Mouse (Mus musculus) CH12.LX (cell line): ENCODE measurements at regions not wholly inside any gene's neighbourhood (a gene's known extent, or its start where the extent isn't known, plus 50 kb on each side); places are given as distances from the start of the nearest gene placed in this dataset.

Experiments
- DNase-seq: peaks from one replicate; pipeline ENCODE4 v3.0.0-alpha.2; 2013; ENCODE audit errors: extremely low read depth
- H3K27ac ChIP-seq: 2 replicates; pipeline ENCODE4 v1.5.1; 2012; ENCODE audit warnings: low read depth, mild to moderate bottlenecking, control low read depth, moderate library complexity; ENCODE audit not compliant: insufficient read depth
- H3K27me3 ChIP-seq: replicated peaks from 2 replicates; pipeline ENCODE3; 2012; ENCODE audit warnings: inconsistent platforms
- H3K36me3 ChIP-seq, 2 experiments: replicated peaks in 1 of 2; 2 replicates each; pipeline versions ENCODE3 to v1.6.1; 2012; ENCODE audit warnings: inconsistent platforms in 1 of 2, low read length in 1 of 2, mild to moderate bottlenecking in 1 of 2, mixed read lengths in 1 of 2, moderate library complexity in 1 of 2; ENCODE audit not compliant: control insufficient read depth in 1 of 2, insufficient read depth in 1 of 2
- H3K4me1 ChIP-seq, 2 experiments: 2 replicates each; pipeline ENCODE4 v1.6.1; 2012; ENCODE audit warnings: inconsistent platforms in 1 of 2, moderate library complexity in 1 of 2; ENCODE audit not compliant: insufficient read depth in 2 of 2, control insufficient read depth in 1 of 2
- H3K4me2 ChIP-seq: 2 replicates; pipeline ENCODE4 v1.6.1; 2012; ENCODE audit warnings: low read depth, mild to moderate bottlenecking, control low read depth; ENCODE audit not compliant: poor library complexity, insufficient read depth, severe bottlenecking
- H3K4me3 ChIP-seq, 3 experiments: fragments of 150-350 bp in 1 of 3; sonication (generic) in 1 of 3; replicated peaks in 1 of 3; 2 replicates each; pipeline versions ENCODE3 to v1.5.1; 2011 to 2012; ENCODE audit warnings: low read depth in 2 of 3, low read length in 2 of 3, mild to moderate bottlenecking in 2 of 3, moderate library complexity in 2 of 3, control low read depth in 1 of 3, improper control_type of control experiment in 1 of 3, inconsistent platforms in 1 of 3, mixed read lengths in 1 of 3; ENCODE audit not compliant: poor library complexity in 1 of 3
- H3K79me2 ChIP-seq: replicated peaks from 2 replicates; pipeline ENCODE4 v1.6.1; 2012; ENCODE audit warnings: mild to moderate bottlenecking, moderate library complexity; ENCODE audit not compliant: control insufficient read depth, poor library complexity, insufficient read depth, severe bottlenecking; ENCODE audit errors: extremely low read depth
- H3K9ac ChIP-seq: 2 replicates; pipeline ENCODE4 v1.6.1; 2012; ENCODE audit warnings: low read depth, mild to moderate bottlenecking, control low read depth, moderate library complexity; ENCODE audit not compliant: insufficient read depth
- H3K9me3 ChIP-seq: replicated peaks from 2 replicates; pipeline ENCODE3; 2012; ENCODE audit warnings: low read length, inconsistent platforms, mixed read lengths
- CHD1 ChIP-seq: IDR thresholded peaks from 2 replicates; pipeline ENCODE4 v1.6.1; 2012; ENCODE audit warnings: low read depth, low read length, improper control_type of control experiment, inconsistent platforms
- CHD2 ChIP-seq: IDR thresholded peaks from 2 replicates; pipeline ENCODE4 v1.6.1; 2011; ENCODE audit warnings: low read length, improper control_type of control experiment
- CTCF ChIP-seq, 2 experiments: IDR thresholded peaks in 1 of 2; conservative IDR thresholded peaks in 1 of 2; 2 replicates each; pipeline ENCODE4 v1.5.1; 2011 to 2012; ENCODE audit warnings: low read depth in 2 of 2, low read length in 2 of 2, improper control_type of control experiment in 1 of 2, inconsistent platforms in 1 of 2, mild to moderate bottlenecking in 1 of 2, moderate library complexity in 1 of 2
- E2F4 ChIP-seq: IDR thresholded peaks from 2 replicates; pipeline ENCODE4 v1.6.1; 2011; ENCODE audit warnings: low read depth, low read length, improper control_type of control experiment; ENCODE audit not compliant: insufficient replicate concordance
- ELF1 ChIP-seq: IDR thresholded peaks from 2 replicates; pipeline ENCODE4 v1.6.1; 2014; ENCODE audit warnings: low read depth, mild to moderate bottlenecking, inconsistent platforms, low read length, improper control_type of control experiment
- HCFC1 ChIP-seq: IDR thresholded peaks from 2 replicates; pipeline ENCODE4 v1.6.1; 2012; ENCODE audit warnings: low read depth, mild to moderate bottlenecking, inconsistent platforms, low read length, improper control_type of control experiment
- KAT2A ChIP-seq: IDR thresholded peaks from 2 replicates; pipeline ENCODE4 v1.6.1; 2012; ENCODE audit warnings: low read length, improper control_type of control experiment, inconsistent platforms; ENCODE audit not compliant: insufficient replicate concordance
- MAFK ChIP-seq: IDR thresholded peaks from 2 replicates; pipeline ENCODE4 v1.6.1; 2011; ENCODE audit warnings: low read length, improper control_type of control experiment; ENCODE audit not compliant: insufficient replicate concordance
- MAX ChIP-seq: IDR thresholded peaks from 2 replicates; pipeline ENCODE4 v1.6.1; 2011; ENCODE audit warnings: low read length, improper control_type of control experiment
- MAZ ChIP-seq: IDR thresholded peaks from 2 replicates; pipeline ENCODE4 v1.6.1; 2012; ENCODE audit warnings: low read depth, mild to moderate bottlenecking, inconsistent platforms, low read length, improper control_type of control experiment, moderate library complexity
- MEF2A ChIP-seq: IDR thresholded peaks from 2 replicates; pipeline ENCODE4 v1.6.1; 2014; ENCODE audit warnings: low read depth, mild to moderate bottlenecking, inconsistent platforms, low read length, improper control_type of control experiment, borderline replicate concordance
- MYC ChIP-seq: IDR thresholded peaks from 2 replicates; pipeline ENCODE4 v1.6.1; 2011; ENCODE audit warnings: low read depth, mild to moderate bottlenecking, improper control_type of control experiment, low read length
- NELFE ChIP-seq: IDR thresholded peaks from 2 replicates; pipeline ENCODE4 v1.6.1; 2011; ENCODE audit warnings: low read depth, low read length, improper control_type of control experiment
- RCOR1 ChIP-seq: conservative IDR thresholded peaks from 2 replicates; pipeline ENCODE4 v1.6.1; 2012; ENCODE audit warnings: low read depth, mild to moderate bottlenecking, inconsistent platforms, low read length, improper control_type of control experiment
- SMC3 ChIP-seq: IDR thresholded peaks from 2 replicates; pipeline ENCODE4 v1.6.1; 2011; ENCODE audit warnings: low read depth, low read length, improper control_type of control experiment
- USF1 ChIP-seq: IDR thresholded peaks from 2 replicates; pipeline ENCODE4 v1.6.1; 2014; ENCODE audit warnings: low read depth, mild to moderate bottlenecking, inconsistent platforms, low read length, improper control_type of control experiment
- USF2 ChIP-seq: conservative IDR thresholded peaks from 2 replicates; pipeline ENCODE4 v1.6.1; 2011; ENCODE audit warnings: low read depth, low read length, improper control_type of control experiment
- ZKSCAN1 ChIP-seq: IDR thresholded peaks from 2 replicates; pipeline ENCODE4 v1.6.1; 2012; ENCODE audit warnings: low read depth, inconsistent platforms, low read length, improper control_type of control experiment, borderline replicate concordance
- ZMIZ1 ChIP-seq: IDR thresholded peaks from 2 replicates; pipeline ENCODE4 v1.6.1; 2012; ENCODE audit warnings: low read depth, mild to moderate bottlenecking, inconsistent platforms, low read length, improper control_type of control experiment
- dilution Hi-C: fragments of 300-500 bp; cut with MboI; formaldehyde crosslinking; loops from 2 replicates; pipeline ENCODE4 v1.14.3; 2020; ENCODE audit warnings: low sequenced_read_pairs; ENCODE audit not compliant: extremely low pct_unique_long_range_greater_than_20kb, extremely low pct_ligation_motif_present
- in situ Hi-C: fragments of 300-500 bp; cut with MboI; formaldehyde crosslinking; loops from 3 replicates; pipeline ENCODE4 v1.14.3; 2019; ENCODE audit warnings: low sequenced_read_pairs, low pct_ligation_motif_present, low pct_unique_long_range_greater_than_20kb, mixed read lengths

DNA sequence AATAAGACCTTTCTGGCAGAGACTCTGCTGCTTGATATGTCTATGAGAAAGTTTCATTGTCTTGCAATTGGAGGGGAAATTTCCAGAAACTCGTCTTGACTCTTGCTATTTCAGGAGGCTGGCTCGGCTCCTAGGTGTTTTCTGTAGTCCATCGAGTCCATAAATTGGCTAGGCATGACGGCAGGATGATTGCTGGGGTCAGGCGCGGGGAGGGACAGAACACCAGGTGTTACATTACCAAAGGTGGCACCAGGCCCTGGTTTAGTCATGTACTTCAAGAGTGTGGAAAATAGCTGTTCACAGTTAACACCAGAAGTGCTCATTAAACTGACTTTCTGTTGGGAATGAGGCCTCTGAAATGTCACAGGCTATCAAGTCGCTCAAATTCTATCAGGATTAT lies 151.7 kb downstream of the Tex36 start:
- dilution Hi-C loops, result no loop called here
- in situ Hi-C loops, result no loop called here

DNA sequence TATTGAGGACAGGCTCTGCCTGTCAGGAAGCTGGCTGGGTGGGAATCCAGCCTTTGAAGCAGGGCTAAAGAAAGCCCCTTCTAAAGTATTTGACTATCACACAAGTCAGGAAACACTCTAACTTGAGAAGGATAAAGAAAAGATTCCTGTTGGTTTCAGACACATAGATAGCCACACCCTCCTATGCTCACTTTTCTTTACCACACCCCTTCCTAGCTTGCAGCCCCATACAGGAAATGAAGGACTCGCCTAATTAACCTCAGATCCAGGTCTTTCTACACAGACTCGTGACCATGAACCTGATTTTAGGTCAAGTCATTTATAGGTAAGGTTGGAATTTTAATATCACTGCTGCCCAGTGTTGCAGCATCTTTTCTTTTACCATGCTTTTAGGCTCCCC lies 154.9 kb downstream of the Tex36 start:
- peaks cover 0 to 4% of the 10 kb centered on the region in 2 experiments; a peak in 1 of 4 replicates for H3K4me1 ChIP-seq
- H3K4me3 ChIP-seq, result no peak overlapping the region
- dilution Hi-C loops (no loop called here), in situ Hi-C loops (no loop called here)
- no peak overlapping the region for H3K27ac ChIP-seq
- no peak overlapping the region for H3K9ac ChIP-seq
- DNase-seq, result no peak
- no peaks in the 10 kb centered on the region for H3K9me3 ChIP-seq
- H3K4me2 ChIP-seq, result no peak overlapping the region
- TF ChIP-seq MAFK (no peak), CTCF (conservative IDR thresholded peaks at IDR 0.05 in 1 of 2, IDR thresholded peaks at IDR 0.05 in 1 of 2; ENCODE audit: low read depth in 2 of 2, low read length in 2 of 2) (no peak), NELFE (no peak), KAT2A (no peak), CHD1 (no peak), ZKSCAN1 (no peak), SMC3 (no peak), MAZ (no peak), USF1 (no peak), MAX (no peak), ELF1 (no peak), ZMIZ1 (no peak), HCFC1 (no peak), MEF2A (no peak)
- H3K27me3 ChIP-seq, result peaks cover 9% of the 10 kb centered on the region
- no peaks in the 10 kb centered on the region for H3K36me3 ChIP-seq
- no peaks in the 10 kb centered on the region for H3K79me2 ChIP-seq

More for the DNA sequence above, 151.7 kb downstream of the Tex36 start:
- H3K4me1 ChIP-seq, result peaks cover 0 to 9% of the 10 kb centered on the region in 2 experiments; a peak in 2 of 4 replicates
- TF ChIP-seq NELFE (no peak), RCOR1 (no peak), ZMIZ1 (no peak), MYC (no peak), CHD2 (no peak), KAT2A (no peak), MAZ (no peak), E2F4 (no peak), USF2 (no peak), MAFK (no peak)
- H3K79me2 ChIP-seq, result no peaks in the 10 kb centered on the region
- H3K9ac ChIP-seq, result no peak overlapping the region
- DNase-seq, result no peak
- no peak overlapping the region for H3K4me2 ChIP-seq
- H3K36me3 ChIP-seq, result no peaks in the 10 kb centered on the region
- no peaks in the 10 kb centered on the region for H3K9me3 ChIP-seq
- no peak overlapping the region for H3K4me3 ChIP-seq
- no peaks in the 10 kb centered on the region for H3K27me3 ChIP-seq
- no peak overlapping the region for H3K27ac ChIP-seq
